23 mouse cellular contexts compared by ENCODE assay signal in genomic region chr4:114317076-114317475, GRCm38 (mm10).
"Had no signal": no experiment of that assay in that cellular context is flagged by ENCODE, and none has a peak within 500 bp of the region (broad histone marks: within the 10 kb centered on the region; RNA-seq: fewer than 3 reads in every experiment).

No protein-coding gene starts in this region.

- H3K36me3 ChIP-seq: heart, embryonic 13.5 days; heart, embryonic 15.5 days; hindbrain, embryonic 13.5 days; hindbrain, embryonic 15.5 days; limb, embryonic 13.5 days; limb, embryonic 15.5 days; liver, embryonic 12.5 days had no signal

- H3K27me3 ChIP-seq: heart, embryonic 13.5 days; heart, embryonic 15.5 days; hindbrain, embryonic 13.5 days; hindbrain, embryonic 15.5 days; limb, embryonic 13.5 days; limb, embryonic 15.5 days; liver, embryonic 12.5 days had no signal

- H3K4me2 ChIP-seq: heart, embryonic 11.5 days; heart, embryonic 13.5 days; heart, embryonic 15.5 days; hindbrain, embryonic 13.5 days; hindbrain, embryonic 15.5 days; limb, embryonic 13.5 days; limb, embryonic 15.5 days; liver, embryonic 12.5 days had no signal

- H3K27ac ChIP-seq: heart, adult 2 months; heart, embryonic 13.5 days; heart, embryonic 15.5 days; hindbrain, embryonic 13.5 days; hindbrain, embryonic 15.5 days; hindbrain, postnatal 0 days; kidney, postnatal 0 days; limb, embryonic 13.5 days; limb, embryonic 15.5 days; liver, embryonic 12.5 days; liver, embryonic 14.5 days had no signal

- H3K4me3 ChIP-seq: heart, adult 2 months; heart, embryonic 13.5 days; heart, embryonic 15.5 days; hindbrain, embryonic 13.5 days; hindbrain, embryonic 15.5 days; limb, embryonic 13.5 days; limb, embryonic 15.5 days; liver, embryonic 12.5 days had no signal

- H3K9ac ChIP-seq: forebrain, postnatal 0 days; heart, embryonic 13.5 days; heart, embryonic 15.5 days; hindbrain, embryonic 13.5 days; hindbrain, embryonic 15.5 days; limb, embryonic 13.5 days; limb, embryonic 15.5 days; liver, embryonic 12.5 days; liver, embryonic 14.5 days had no signal

- DNase-seq: forebrain, postnatal 0 days; gastrocnemius, postnatal 14 days; gastrocnemius, postnatal 36 days; heart, adult 11 months; heart, adult 2 months; heart, postnatal 14 days; heart, postnatal 36 days; kidney, adult 11 months; layer of hippocampus, adult 9-11 months; layer of hippocampus, postnatal 36 days; left cerebral cortex, postnatal 4 days had no signal

- H3K4me1 ChIP-seq: heart, embryonic 13.5 days; heart, embryonic 15.5 days; hindbrain, embryonic 13.5 days; hindbrain, embryonic 15.5 days; limb, embryonic 13.5 days; limb, embryonic 15.5 days; liver, embryonic 12.5 days had no signal

- ATAC-seq: forebrain, postnatal 0 days; hindbrain, postnatal 0 days; intestine, embryonic 16.5 days; liver, embryonic 12.5 days had no signal

- H3K9me3 ChIP-seq: heart, embryonic 13.5 days; heart, embryonic 15.5 days; hindbrain, embryonic 13.5 days; hindbrain, embryonic 15.5 days; limb, embryonic 13.5 days; limb, embryonic 15.5 days; liver, embryonic 12.5 days had no signal
